Mouse (Mus musculus) forebrain, embryonic 11.5 days (tissue): Measurements from ENCODE around the gene Prss33. TPM values are rescaled to one million over a fixed set of nuclear protein-coding genes. Genes with fewer than 3 reads are reported as not detected.
"Not testable (repeated sequence)": the region's sequence is repeated elsewhere in the genome, so short reads cannot be mapped to it uniquely, and the experiment has no call there.

Experiments
- ATAC-seq: fragments of 200-750 bp; cut with Nextera tagmentation; replicated peaks from 2 replicates; pipeline ENCODE4 v1.8.0; 2017; ENCODE audit warnings: moderate TSS enrichment; ENCODE audit not compliant: low FRiP score
- DNase-seq: peaks from one replicate; pipeline ENCODE4 v3.0.0-alpha.2; 2017; ENCODE audit warnings: low spot score
- H3K27ac ChIP-seq: fragments of 300-500 bp; sonication (generic); 2 replicates; pipeline ENCODE4 v1.5.1; 2014; ENCODE audit warnings: low read depth, low read length
- H3K27me3 ChIP-seq: fragments of 300-500 bp; sonication (generic); 2 replicates; pipeline ENCODE4 v1.6.1; 2014; ENCODE audit warnings: mild to moderate bottlenecking, low read length, mixed read lengths; ENCODE audit not compliant: control insufficient read depth, insufficient read depth
- H3K36me3 ChIP-seq: fragments of 300-500 bp; sonication (generic); 2 replicates; pipeline ENCODE4 v1.6.1; 2014; ENCODE audit warnings: mild to moderate bottlenecking, low read length, moderate library complexity, mixed read lengths; ENCODE audit not compliant: control insufficient read depth, insufficient read depth
- H3K4me1 ChIP-seq: fragments of 300-500 bp; sonication (generic); replicated peaks from 2 replicates; pipeline ENCODE4 v1.6.1; 2014; ENCODE audit warnings: low read length, mixed read lengths; ENCODE audit not compliant: control insufficient read depth, insufficient read depth
- H3K4me2 ChIP-seq: fragments of 300-500 bp; sonication (generic); 2 replicates; pipeline ENCODE4 v1.6.1; 2014; ENCODE audit warnings: low read depth, mild to moderate bottlenecking, low read length, moderate library complexity, mixed read lengths; ENCODE audit not compliant: severe bottlenecking
- H3K4me3 ChIP-seq: fragments of 300-500 bp; sonication (generic); 2 replicates; pipeline ENCODE4 v1.5.1; 2014; ENCODE audit warnings: low read depth, low read length
- H3K9ac ChIP-seq: fragments of 300-500 bp; sonication (generic); 2 replicates; pipeline ENCODE4 v1.6.1; 2014; ENCODE audit warnings: low read length
- H3K9me3 ChIP-seq: fragments of 300-500 bp; sonication (generic); 2 replicates; pipeline ENCODE4 v1.6.1; 2016; ENCODE audit warnings: low read length, mixed read lengths; ENCODE audit not compliant: control insufficient read depth
- WGBS: fragments of 180-500 bp; shearing (Covaris S2); extraction: QIAGEN DNeasy Blood & Tissue Kit; methylation state at CpG from one replicate; pipeline ENCODE4 v1.1.7; 2014; 5-methylcytosine and 5-hydroxymethylcytosine counted together
- polyA plus RNA-seq: library from polyadenylated mRNA; unstranded; fragments of >200 nt; fragmentation: Nextera tagmentation; extraction: Ambion mirVana; gene quantifications from 2 replicates; pipeline ENCODE4 v1.2.1, GENCODE M21; 2014

The Prss33 gene
- not detected in 2 replicates for polyA plus RNA-seq

GRCm38 (mm10) chr17:23836006-23836575, at the start of gene Prss33:
Gene Prss33 (minus strand): TSS chr17:23836056.
- no peaks in the 10 kb centered on the region for H3K4me1 ChIP-seq
- no peaks in the 10 kb centered on the region for H3K36me3 ChIP-seq
- no peak for DNase-seq
- no peak within 1 kb of the TSS for H3K4me3 ChIP-seq
- H3K4me2 ChIP-seq = no peak within 1 kb of the TSS
- no peaks in the 10 kb centered on the region for H3K9me3 ChIP-seq
- WGBS = 49% methylated on average over 8 of the region's 8 CpGs
- H3K9ac ChIP-seq = no peak within 1 kb of the TSS
- H3K27me3 ChIP-seq = no peaks in the 10 kb centered on the region; the same call in 1 of the 2 replicates
- no peak for ATAC-seq
- H3K27ac ChIP-seq = no peak within 1 kb of the TSS

- not testable (repeated sequence) for H3K4me2 ChIP-seq, H3K36me3 ChIP-seq, DNase-seq, ATAC-seq, H3K4me1 ChIP-seq, H3K9me3 ChIP-seq, H3K9ac ChIP-seq, H3K27me3 ChIP-seq, H3K27ac ChIP-seq, H3K4me3 ChIP-seq
- WGBS = 81% methylated on average over 4 of the region's 4 CpGs
Observed at GRCm38 (mm10) chr17:23880576-23880975, 44.7 kb upstream of the Prss33 start, which contains the start of the genes Dcpp1 and Dcpp2. Gene Dcpp1 (plus strand): TSS chr17:23880876. Gene Dcpp2 (plus strand): TSS chr17:23880880.

- Histone ChIP-seq H3K4me2 (no peak overlapping the region), H3K9ac (no peak overlapping the region), H3K27me3 (no peaks in the 10 kb centered on the region), H3K9me3 (no peaks in the 10 kb centered on the region), H3K27ac (no peak overlapping the region), H3K4me1 (no peaks in the 10 kb centered on the region), H3K4me3 (no peak overlapping the region), H3K36me3 (no peaks in the 10 kb centered on the region)
- WGBS = 84% methylated on average over 2 of the region's 2 CpGs
- DNase-seq (no peak), ATAC-seq (no peak)
Observed at GRCm38 (mm10) chr17:23877166-23877565, 41.3 kb upstream of the Prss33 start.

- WGBS = 61% methylated on average over 3 of the region's 3 CpGs
- no peak for ATAC-seq
- H3K9me3 ChIP-seq = no peaks in the 10 kb centered on the region
Observed at GRCm38 (mm10) chr17:23876741-23877140, 40.9 kb upstream of the Prss33 start.

GRCm38 (mm10) chr17:23873884-23874856, 38.3 kb upstream of the Prss33 start:
- H3K9me3 ChIP-seq = no peaks in the 10 kb centered on the region
- H3K4me3 ChIP-seq = no peak overlapping the region
- no peaks in the 10 kb centered on the region for H3K36me3 ChIP-seq
- ATAC-seq = no peak
- H3K27ac ChIP-seq = no peak overlapping the region
- DNase-seq = peak; percentile 70
- H3K27me3 ChIP-seq = no peaks in the 10 kb centered on the region
- 52% methylated on average over 8 of the region's 8 CpGs for WGBS
- H3K4me2 ChIP-seq = no peak overlapping the region
- H3K9ac ChIP-seq = no peak overlapping the region
- H3K4me1 ChIP-seq = no peaks in the 10 kb centered on the region

More at GRCm38 (mm10) chr17:23876741-23877140, 40.9 kb upstream of the Prss33 start:
- H3K36me3 ChIP-seq = no peaks in the 10 kb centered on the region
- no peak for DNase-seq
- no peaks in the 10 kb centered on the region for H3K4me1 ChIP-seq
- H3K27me3 ChIP-seq = no peaks in the 10 kb centered on the region
- no peak overlapping the region for H3K4me2 ChIP-seq
- H3K9ac ChIP-seq = no peak overlapping the region
- no peak overlapping the region for H3K27ac ChIP-seq
- H3K4me3 ChIP-seq = no peak overlapping the region

- no peaks in the 10 kb centered on the region for H3K4me1 ChIP-seq
- H3K27me3 ChIP-seq = no peaks in the 10 kb centered on the region
- ATAC-seq (no peak), DNase-seq (no peak)
- H3K27ac ChIP-seq = no peak overlapping the region
- no peak overlapping the region for H3K4me3 ChIP-seq
- 93% methylated on average over 11 of the region's 11 CpGs for WGBS
- no peak overlapping the region for H3K9ac ChIP-seq
- H3K4me2 ChIP-seq = no peak overlapping the region
- H3K36me3 ChIP-seq = no peaks in the 10 kb centered on the region
- H3K9me3 ChIP-seq = no peaks in the 10 kb centered on the region
Observed at GRCm38 (mm10) chr17:23868513-23868912, 32.7 kb upstream of the Prss33 start.

GRCm38 (mm10) chr17:23867756-23868155, 31.9 kb upstream of the Prss33 start, which contains the start of gene Prss21:
Gene Prss21 (plus strand): TSS chr17:23868056.
- Histone ChIP-seq H3K27ac (no peak within 1 kb of the TSS), H3K4me3 (no peak within 1 kb of the TSS), H3K4me1 (no peaks in the 10 kb centered on the region), H3K9me3 (no peaks in the 10 kb centered on the region), H3K36me3 (no peaks in the 10 kb centered on the region), H3K4me2 (no peak within 1 kb of the TSS), H3K9ac (no peak within 1 kb of the TSS), H3K27me3 (no peaks in the 10 kb centered on the region)
- no peak for DNase-seq
- WGBS = 87% methylated on average over 15 of the region's 15 CpGs
- ATAC-seq = no peak

GRCm38 (mm10) chr17:23862926-23863325, 27.1 kb upstream of the Prss33 start:
- Histone ChIP-seq H3K27ac (no peak overlapping the region), H3K4me3 (no peak overlapping the region), H3K4me2 (no peak overlapping the region), H3K27me3 (no peaks in the 10 kb centered on the region), H3K9me3 (no peaks in the 10 kb centered on the region), H3K9ac (no peak overlapping the region), H3K4me1 (no peaks in the 10 kb centered on the region), H3K36me3 (no peaks in the 10 kb centered on the region)
- ATAC-seq = no peak
- 86% methylated on average over 4 of the region's 4 CpGs for WGBS
- DNase-seq = no peak
